Mouse (Mus musculus): Measurements from ENCODE around the gene Gm3238. TPM values are rescaled to one million over a fixed set of nuclear protein-coding genes. Genes with fewer than 3 reads are reported as not detected.
"Not testable (repeated sequence)": the region's sequence is repeated elsewhere in the genome, so short reads cannot be mapped to it uniquely, and the experiment has no call there.

The Gm3238 gene
- total RNA-seq, 1 experiment from 2014 or later = not detected

GRCm38 (mm10) chr10:77741924-77742688 is 29.0 kb downstream of the Gm3238 start, which contains the start of gene Gm18596:
TSS of gene Gm18596 (minus strand) at chr10:77742638.
- not testable (repeated sequence) for DNase-seq

DNA sequence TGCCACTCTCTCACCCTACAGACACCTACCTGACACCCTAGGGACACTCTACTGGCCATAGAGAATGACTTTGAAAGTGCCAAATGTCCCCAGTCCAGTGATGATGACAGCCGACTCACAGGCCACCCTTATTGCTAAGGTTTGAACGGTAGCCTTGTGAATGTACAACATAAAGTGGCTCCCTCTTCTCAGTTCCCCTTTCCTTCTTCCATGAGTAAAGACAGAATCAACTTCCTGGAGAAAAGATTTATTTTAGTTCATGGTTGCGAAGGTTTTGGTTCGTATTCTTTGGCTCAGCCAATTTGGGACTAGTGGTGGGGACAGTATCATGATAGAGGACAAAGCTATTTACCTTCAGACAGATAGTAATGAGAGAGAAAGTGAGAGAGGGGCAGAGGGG is 32.2 kb downstream of the Gm3238 start:
- DNase-seq = no peak

DNA sequence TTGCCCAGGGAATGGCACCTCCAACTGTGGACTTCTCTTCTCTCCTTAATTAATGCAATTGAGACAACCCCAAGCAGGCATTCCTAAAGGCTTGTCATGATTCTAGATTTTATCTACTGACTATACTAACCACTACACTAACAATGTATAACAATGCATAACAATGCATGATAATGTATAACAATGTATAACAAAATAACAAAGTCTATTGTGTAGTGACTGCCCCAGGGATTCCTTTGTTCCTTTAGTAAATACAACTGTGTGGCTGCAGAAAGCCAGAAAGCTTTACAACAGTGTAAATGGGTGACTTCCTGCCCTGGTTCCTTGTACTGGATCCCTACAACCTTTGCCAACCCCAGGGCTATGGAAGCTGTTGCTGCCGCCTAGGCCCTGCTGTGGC is 35.2 kb downstream of the Gm3238 start:
- DNase-seq = no peak

- peak; percentile 37 for DNase-seq
Observed at GRCm38 (mm10) chr10:77729241-77729640, 41.9 kb downstream of the Gm3238 start.

GRCm38 (mm10) chr10:77728280-77728679 is 42.8 kb downstream of the Gm3238 start:
- no peak for DNase-seq

- no peak for DNase-seq
Observed at GRCm38 (mm10) chr10:77726186-77726585, 44.9 kb downstream of the Gm3238 start, which contains the start of gene Gm10100. TSS of gene Gm10100 (plus strand) at chr10:77726486.

DNA sequence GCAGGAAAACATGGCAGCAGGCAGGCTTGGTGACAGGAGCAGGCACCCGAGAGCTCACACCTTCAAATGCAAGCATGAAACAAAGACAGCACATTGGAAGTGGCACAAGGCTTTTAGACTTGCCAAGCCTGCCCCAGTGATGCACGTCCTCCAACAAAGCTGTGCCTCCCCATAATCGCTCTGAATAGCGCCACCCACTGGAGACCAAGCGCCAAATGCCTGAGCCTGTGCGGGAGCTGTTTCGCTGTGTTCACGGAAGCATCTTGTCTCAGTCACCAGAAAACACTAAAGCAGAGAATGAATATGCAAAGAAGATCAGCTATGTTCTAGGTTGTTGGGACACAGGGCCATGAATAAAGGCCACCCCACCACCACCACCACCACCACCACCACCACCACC is 46.3 kb downstream of the Gm3238 start:
- peak; percentile 14 for DNase-seq

Other genes starting within 250 kb of the Gm3238 start
- 5.8 and 16.0 TPM in 2 replicates for gene Itgb2, start 241.1 kb downstream of the Gm3238 start, total RNA-seq (2021)
- gene Pttg1ip, start 189.6 kb downstream of the Gm3238 start, total RNA-seq (2021) = 168 and 172 TPM in 2 replicates
- gene Sumo3, start 165.2 kb downstream of the Gm3238 start, total RNA-seq (2021) = 93.0 and 111 TPM in 2 replicates
- 23.6 and 31.5 TPM in 2 replicates for gene Gm49325, start 165.1 kb downstream of the Gm3238 start, total RNA-seq (2021)
- gene Ube2g2, start 149.1 kb downstream of the Gm3238 start, total RNA-seq (2021) = 49.8 and 50.2 TPM in 2 replicates
- 0.41 TPM in 1 of 2 replicates, not detected in the other for gene Tspear, start 84.8 kb downstream of the Gm3238 start, total RNA-seq (2021)
- not detected in 2 replicates for gene Gm19402, start 80.6 kb downstream of the Gm3238 start, total RNA-seq (2021)
- not detected in 2 replicates for gene Gm9508, start 74.1 kb downstream of the Gm3238 start, total RNA-seq (2021)
- gene Gm10272, start 64.7 kb downstream of the Gm3238 start, total RNA-seq (2021) = not detected in 2 replicates
- gene Gm10024, start 59.9 kb downstream of the Gm3238 start, total RNA-seq (2021) = not detected in 2 replicates
- not detected in 2 replicates for gene Gm10142, start 55.5 kb downstream of the Gm3238 start, total RNA-seq (2021)
- not detected in 2 replicates for gene Krtap12-1, start 50.7 kb downstream of the Gm3238 start, total RNA-seq (2021)
- gene Gm10100, start 44.8 kb downstream of the Gm3238 start, total RNA-seq (2021) = not detected in 2 replicates
- gene Gm18596, start 28.7 kb downstream of the Gm3238 start, total RNA-seq (2021) = not detected in 2 replicates
- not detected in 2 replicates for gene Gm9736, start 20.0 kb downstream of the Gm3238 start, total RNA-seq (2021)
- not detected in 2 replicates for gene Gm3233, start 11.6 kb downstream of the Gm3238 start, total RNA-seq (2021)
- not detected in 2 replicates for gene Gm7138, start 5.6 kb upstream of the Gm3238 start, total RNA-seq (2021)
- gene Gm3250, start 11.2 kb upstream of the Gm3238 start, total RNA-seq (2021) = not detected in 2 replicates
- not detected in 2 replicates for gene Gm7137, start 16.9 kb upstream of the Gm3238 start, total RNA-seq (2021)
- gene Gm9639, start 23.8 kb upstream of the Gm3238 start, total RNA-seq (2021) = not detected in 2 replicates
- not detected in 2 replicates for gene Gm19668, start 27.8 kb upstream of the Gm3238 start, total RNA-seq (2021)
- gene Gm9507, start 40.5 kb upstream of the Gm3238 start, total RNA-seq (2021) = not detected in 2 replicates
- not detected in 2 replicates for gene Gm2696, start 43.4 kb upstream of the Gm3238 start, total RNA-seq (2021)
- not detected in 2 replicates for gene Krtap10-4, start 55.8 kb upstream of the Gm3238 start, total RNA-seq (2021)
- not detected in 2 replicates for gene Krtap10-10, start 64.6 kb upstream of the Gm3238 start, total RNA-seq (2021)
- not detected in 2 replicates for gene Gm36176, start 75.5 kb upstream of the Gm3238 start, total RNA-seq (2021)
- not detected in 2 replicates for gene Gm10318, start 81.5 kb upstream of the Gm3238 start, total RNA-seq (2021)
- gene Gm3285, start 90.7 kb upstream of the Gm3238 start, total RNA-seq (2021) = not detected in 2 replicates
- gene Lrrc3, start 131.2 kb upstream of the Gm3238 start, total RNA-seq (2021) = 7.6 and 14.0 TPM in 2 replicates
- gene Trpm2, start 199.2 kb upstream of the Gm3238 start, total RNA-seq (2021) = 2.4 and 4.8 TPM in 2 replicates
- 15.4 and 17.5 TPM in 2 replicates for gene 1810043G02Rik, start 207.2 kb upstream of the Gm3238 start, total RNA-seq (2021)
- gene Pfkl, start 238.8 kb upstream of the Gm3238 start, total RNA-seq (2021) = 144 and 165 TPM in 2 replicates

Measured in adrenal gland, postnatal 14 days (tissue).